Mouse (Mus musculus): Measurements from ENCODE around the gene Fto.

Gene Fto

DNA sequence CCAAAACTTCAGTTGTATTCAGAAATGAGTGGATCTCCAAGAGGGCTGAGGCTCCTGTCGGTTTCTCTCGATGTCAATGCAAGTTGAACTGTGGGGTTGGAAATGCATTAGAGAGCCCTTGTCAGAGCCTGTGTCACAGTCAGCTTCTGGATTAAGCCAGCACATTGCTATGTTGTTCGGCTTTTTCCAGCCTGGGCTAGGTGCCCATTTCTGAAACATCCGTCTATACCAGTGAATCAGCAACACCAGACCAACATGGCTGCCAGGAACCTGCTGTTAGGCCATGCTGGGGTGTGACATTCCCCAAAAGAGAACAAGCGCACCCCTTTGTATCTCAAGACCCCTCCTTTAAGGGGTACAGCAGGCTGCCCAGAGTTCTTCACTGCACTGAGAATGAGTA, 293.8 kb downstream of the Fto start:
- in situ Hi-C loops (cut with MboI; ENCODE audit: low pct_unique_long_range_greater_than_20kb in 1 of 2, low sequenced_read_pairs in 2 of 2, unreplicated experiment in 1 of 2) = no loop called here

DNA sequence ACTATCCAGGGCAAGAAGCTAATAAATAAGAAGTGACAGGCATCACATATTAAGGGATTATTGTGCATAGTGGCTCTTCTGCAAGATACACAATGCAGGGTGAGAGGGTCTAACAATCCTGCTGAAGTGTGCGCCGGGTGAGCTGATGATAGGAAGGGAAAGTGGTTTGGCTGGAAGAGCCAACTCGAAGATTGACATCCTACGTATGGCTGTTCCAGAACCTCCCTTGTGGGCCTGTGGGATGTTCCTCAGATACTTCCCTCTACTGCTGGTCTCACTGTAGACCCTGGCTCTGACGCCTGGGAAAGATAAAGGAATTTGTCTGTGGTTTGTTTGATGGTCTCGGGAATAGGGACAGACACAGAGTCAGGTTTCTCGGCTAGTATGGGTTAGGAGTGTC, 297.9 kb downstream of the Fto start:
- in situ Hi-C loops (cut with MboI; ENCODE audit: low pct_unique_long_range_greater_than_20kb in 1 of 2, low sequenced_read_pairs in 2 of 2, unreplicated experiment in 1 of 2) = no loop called here

DNA sequence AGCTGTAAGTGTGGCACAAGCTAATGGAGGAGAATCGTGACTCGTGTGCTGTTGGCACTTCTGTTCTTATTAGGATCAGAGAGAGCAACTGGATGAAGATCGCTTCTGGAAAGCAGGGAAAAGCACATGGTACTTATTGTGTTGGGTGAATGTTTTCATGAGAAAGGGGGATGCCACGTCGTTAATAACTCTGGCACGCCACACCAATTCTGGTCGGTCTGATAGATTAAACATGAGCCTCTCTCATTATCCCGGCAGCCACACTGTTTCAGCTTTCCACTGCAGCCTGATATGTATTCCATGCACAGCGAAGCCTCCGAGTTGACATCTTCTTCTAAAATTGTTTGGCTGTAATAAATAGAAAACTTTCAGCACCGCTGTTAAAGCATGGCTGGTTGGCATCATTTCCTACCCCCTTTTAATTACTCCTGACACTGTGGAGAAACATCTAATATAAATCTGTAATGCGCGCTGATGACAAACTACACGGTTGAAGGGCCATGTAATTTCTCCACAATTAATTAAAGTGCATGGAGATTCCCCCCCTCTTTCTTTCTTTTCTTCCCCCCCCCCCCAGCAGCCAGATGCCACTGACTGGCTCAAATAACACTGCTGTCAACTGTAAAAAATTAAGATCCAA, 298.5 kb downstream of the Fto start:
- in situ Hi-C loops (cut with MboI; ENCODE audit: low pct_unique_long_range_greater_than_20kb in 1 of 2, low sequenced_read_pairs in 2 of 2, unreplicated experiment in 1 of 2) = no loop called here

DNA sequence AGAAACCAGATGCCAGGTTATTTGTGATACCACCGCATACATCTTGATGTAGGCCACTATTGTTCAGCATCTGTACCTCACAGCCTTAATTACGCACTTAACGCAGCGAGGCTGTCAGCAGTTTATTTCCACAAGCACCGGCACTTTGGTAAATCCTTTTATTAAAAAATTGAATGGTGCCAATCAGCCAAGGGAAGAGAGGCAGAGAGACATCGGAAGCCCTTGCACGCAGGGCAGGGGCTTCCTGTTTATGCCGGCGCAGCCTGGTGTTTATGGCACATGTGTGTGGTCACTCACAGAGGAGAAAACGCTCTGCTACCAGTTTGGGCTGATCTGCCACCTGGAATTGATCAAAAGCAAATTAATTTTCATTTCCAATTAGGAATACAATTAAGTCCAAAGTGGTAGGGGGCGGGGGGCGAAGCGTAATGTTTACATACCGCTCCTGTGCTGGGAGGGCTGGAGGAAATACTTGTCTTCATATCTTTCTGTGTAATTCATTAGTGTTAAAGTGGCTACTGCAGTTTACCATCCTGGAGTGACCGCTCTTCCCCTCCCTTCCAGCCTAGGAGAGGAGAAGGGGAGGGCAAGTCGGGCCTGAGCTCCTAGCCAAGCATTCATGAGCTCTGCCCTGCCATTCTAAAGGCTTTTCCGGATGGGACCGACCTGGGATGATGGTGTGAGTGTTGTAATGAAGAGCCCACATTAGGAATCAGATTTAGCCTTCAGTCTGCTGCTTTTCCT, 299.2 kb downstream of the Fto start:
- in situ Hi-C loops (cut with MboI; ENCODE audit: low pct_unique_long_range_greater_than_20kb in 1 of 2, low sequenced_read_pairs in 2 of 2, unreplicated experiment in 1 of 2) = no loop called here

DNA sequence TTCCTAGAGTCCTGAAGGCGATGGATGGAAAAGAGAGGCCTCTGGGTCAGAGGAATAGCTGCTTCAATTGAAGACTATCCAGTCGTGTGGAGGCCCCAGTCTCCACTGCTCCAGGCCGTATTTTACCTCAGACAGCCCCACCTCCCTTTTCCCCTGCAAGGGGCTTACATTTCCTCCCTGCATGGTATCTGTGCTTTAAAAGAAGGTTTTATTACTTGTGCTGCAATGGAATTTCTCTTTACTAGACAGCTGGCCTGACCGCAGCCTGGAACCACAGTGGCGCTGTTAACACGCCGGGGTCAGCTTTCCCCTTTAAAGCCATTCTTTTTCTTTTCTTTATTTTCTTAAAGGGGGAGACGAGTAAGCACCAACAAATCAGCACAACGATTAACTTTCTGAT, 300.3 kb downstream of the Fto start:
- in situ Hi-C loops (cut with MboI; ENCODE audit: low pct_unique_long_range_greater_than_20kb in 1 of 2, low sequenced_read_pairs in 2 of 2, unreplicated experiment in 1 of 2) = no loop called here

DNA sequence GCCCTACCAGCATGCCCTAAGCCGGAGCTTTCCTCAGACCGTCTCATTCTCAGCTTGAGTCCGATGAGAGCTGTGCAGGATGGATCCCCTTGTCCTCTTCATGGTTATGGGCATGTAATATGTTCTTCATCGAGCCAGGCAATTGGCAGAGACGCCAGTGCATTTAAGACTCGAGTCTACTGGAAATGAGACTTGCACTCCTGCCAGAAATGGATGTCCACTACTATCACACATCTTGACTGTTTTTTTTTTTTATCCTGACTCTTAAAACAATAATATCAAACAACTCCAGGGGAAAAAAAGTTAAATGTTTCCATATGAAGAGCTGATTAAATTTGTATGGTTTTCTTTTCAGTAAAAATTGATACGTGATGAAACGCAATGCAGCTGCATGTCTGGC, 301.9 kb downstream of the Fto start:
- in situ Hi-C loops (cut with MboI; ENCODE audit: low pct_unique_long_range_greater_than_20kb in 1 of 2, low sequenced_read_pairs in 2 of 2, unreplicated experiment in 1 of 2) = no loop called here

DNA sequence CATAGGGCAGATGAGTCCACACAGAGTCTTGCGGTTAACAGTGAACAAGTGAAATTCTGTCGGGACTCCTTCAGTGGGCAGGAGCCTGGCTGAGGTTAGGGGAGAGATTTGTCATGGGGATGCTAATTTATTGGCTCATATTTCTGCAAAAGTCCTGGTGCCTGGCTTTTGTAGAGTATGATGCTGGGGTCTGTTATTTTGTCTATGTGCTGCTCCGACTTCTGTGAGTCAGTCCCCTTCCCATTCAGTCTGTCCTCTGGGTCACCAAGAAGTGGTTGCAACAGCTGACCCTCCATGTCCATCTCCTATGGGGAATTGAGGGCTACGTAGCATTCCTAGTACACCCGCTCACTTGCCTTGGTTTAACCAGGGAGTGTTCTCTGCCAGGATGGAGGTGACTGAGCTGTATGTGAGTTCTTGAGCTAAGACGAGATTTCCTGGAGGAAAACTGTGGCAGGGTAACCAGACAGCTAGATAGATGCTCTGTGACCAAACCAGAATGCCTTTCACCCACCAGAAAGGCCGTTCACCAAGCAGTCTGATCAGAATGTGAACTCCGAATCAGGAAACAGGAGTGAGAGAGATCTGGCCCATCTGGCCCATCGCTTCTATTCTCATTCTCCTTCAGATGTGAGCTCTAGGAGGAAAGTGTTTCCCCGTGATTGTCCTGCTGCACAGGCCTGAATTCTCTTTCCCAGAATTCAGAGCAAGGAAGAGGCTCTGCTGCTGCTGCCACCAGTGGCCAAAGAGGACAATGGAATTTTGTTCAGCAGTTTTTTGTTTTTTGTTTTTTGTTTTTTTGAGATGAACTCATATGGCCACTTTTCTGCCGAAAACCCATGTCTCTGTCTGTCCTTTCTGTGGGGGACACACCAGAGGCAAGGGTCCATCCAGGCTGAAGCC, 302.7 kb downstream of the Fto start:
- in situ Hi-C loops (cut with MboI; ENCODE audit: low pct_unique_long_range_greater_than_20kb in 1 of 2, low sequenced_read_pairs in 2 of 2, unreplicated experiment in 1 of 2) = no loop called here

DNA sequence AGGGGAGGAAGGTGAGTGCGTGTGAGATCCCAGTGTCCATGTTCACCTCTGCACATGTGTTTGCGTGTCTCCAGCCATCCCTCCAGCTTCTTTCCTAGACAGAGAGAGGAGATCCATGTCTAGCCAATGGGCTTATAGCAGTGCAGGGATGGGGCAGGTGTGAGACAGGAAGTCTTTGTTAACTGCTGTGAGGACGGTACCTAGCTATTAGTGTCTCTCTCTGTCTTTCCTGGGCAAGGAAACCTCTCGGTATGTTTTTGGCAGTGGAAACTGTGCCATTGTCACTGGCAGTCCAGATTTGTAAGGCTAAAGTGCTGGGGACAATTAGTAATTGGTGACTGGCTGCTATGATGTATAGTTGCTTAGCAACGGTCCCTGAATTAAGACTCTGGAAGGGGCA, 304.4 kb downstream of the Fto start:
- in situ Hi-C loops (cut with MboI; ENCODE audit: low pct_unique_long_range_greater_than_20kb in 1 of 2, low sequenced_read_pairs in 2 of 2, unreplicated experiment in 1 of 2) = no loop called here

DNA sequence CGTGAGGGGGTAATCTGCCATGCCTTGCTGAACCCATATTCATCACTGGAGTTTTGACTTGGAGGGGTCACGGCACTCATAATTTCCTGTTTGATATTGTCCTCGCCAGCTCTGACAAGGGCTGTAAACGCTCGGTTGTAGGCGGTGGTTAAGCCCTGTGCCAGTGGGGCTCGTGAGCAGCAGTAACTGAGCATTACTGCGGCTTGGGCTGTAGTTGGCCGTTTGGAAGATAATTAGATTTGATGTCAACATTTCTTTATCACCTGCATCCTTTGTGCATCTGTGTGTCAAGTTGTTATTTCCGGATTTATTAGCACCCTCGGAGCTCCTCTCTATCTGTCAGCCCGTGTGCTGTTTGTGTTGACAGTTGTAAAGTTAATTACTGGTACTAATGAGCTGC, 309.4 kb downstream of the Fto start:
- in situ Hi-C loops (cut with MboI; ENCODE audit: low pct_unique_long_range_greater_than_20kb in 1 of 2, low sequenced_read_pairs in 2 of 2, unreplicated experiment in 1 of 2) = no loop called here

DNA sequence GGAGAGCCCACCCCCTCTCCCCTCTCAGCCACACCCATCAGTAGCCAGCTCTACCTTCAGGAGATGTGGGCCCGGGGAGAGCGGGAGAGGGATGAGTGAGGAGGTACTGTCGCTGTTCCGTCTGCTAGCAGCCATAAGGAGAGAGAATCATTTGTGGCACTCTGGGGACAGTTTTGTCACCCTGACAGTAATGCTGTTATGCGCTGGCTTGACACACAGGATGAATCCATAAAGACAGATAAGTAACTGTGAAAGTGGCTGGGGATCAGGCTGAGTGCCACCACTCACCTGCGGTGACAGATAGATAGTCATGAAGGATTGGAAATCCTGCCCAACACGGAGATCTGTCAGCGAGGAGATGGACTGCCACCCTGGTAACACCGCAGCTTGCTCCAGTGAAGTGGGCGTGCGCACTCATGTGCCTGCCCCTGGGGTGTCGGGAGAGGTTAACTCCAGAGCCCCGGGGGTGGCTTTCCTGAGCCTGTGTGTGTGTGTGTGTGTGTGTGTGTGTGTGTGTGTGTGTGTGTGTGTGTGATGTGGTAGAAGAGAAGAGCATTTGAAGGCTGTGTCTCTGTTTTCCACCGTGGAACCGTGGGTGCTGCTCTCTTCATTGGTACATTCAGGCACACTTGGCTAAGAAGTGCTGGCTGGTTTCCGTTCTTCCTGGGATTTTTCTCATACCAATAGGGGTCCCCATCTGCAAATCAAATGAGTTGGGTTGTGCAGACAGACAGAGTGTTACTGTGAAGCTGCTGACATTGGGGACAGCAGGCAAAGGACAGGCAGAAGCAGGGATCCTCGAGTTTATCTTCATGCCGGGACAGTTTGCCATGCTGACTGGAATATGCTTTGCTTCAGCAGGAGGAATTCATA, 312.6 kb downstream of the Fto start:
- in situ Hi-C loops (cut with MboI; ENCODE audit: low pct_unique_long_range_greater_than_20kb in 1 of 2, low sequenced_read_pairs in 2 of 2, unreplicated experiment in 1 of 2) = no loop called here

DNA sequence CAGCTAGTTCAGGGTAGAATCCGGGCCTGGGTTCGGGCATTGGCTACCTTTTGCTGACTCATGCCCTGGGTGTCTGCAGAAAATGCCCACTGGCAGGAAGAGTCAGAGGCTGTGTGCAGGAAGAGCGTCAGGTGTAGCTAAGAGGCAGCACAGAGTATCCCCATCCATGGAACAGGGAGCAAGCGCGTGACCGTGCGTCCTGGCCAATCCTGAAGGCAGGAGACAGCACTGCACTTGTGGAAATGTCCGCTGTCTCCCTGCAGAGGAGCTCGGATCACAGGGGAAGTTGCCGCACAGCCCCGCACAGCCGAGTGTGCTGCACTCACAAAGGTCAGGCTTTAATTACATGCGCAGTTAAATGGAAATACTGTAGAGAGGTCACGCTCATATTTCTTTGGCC, 316.3 kb downstream of the Fto start:
- in situ Hi-C loops (cut with MboI; ENCODE audit: low pct_unique_long_range_greater_than_20kb in 1 of 2, low sequenced_read_pairs in 2 of 2, unreplicated experiment in 1 of 2) = no loop called here

DNA sequence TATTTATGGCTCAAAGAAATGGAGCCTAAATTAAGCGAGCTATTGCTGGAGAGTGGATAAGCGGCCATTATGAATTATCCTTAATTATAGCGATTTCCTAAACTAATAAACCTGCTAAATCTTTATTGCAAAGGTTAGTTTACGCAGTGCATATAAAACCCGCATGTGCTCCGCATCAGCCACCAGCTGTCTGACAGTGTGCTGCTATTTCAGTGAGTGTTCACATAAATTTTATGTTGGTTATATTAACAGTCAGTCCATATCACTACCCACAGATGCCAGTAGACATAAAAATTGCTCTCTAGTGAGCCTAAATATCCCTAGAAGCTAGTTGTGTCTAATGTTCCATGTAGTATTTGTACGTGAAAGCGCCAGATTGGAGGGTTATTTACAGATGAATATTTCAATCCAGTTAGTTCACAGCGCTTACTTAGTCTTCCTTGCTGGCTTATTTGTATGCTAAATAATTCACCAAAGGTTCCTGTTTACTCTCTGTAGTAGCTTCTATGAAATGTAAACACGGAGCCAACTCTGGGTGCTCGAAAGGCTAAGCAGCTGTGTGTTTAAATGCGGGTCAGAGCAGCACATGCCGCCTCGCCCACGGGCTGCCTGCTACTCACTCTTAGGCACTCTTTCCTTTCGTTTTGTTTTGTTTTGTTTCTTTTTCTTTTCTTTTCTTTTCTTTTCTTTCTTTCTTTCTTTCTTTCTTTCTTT, 317.2 kb downstream of the Fto start:
- in situ Hi-C loops (cut with MboI; ENCODE audit: low pct_unique_long_range_greater_than_20kb in 1 of 2, low sequenced_read_pairs in 2 of 2, unreplicated experiment in 1 of 2) = no loop called here

DNA sequence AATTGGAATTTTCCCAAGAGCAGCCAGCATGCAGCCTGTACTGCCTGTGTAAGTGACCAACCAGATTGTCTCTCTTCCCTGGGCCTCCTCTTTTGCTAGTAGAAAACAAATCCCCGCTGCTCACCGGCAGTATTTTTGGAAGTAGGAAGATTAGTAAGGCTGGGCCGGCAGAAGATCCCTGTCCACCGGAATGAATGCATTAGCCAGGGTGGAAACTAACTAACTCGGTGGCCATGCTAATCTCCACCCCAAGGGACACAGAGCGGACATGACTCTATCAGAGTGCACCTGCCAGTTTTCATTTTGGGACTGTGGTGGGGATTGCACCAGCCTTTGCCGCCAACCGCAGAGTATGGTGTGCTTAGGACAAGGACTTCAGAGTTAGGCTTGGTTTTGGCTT, 319.1 kb downstream of the Fto start:
- in situ Hi-C loops (cut with MboI; ENCODE audit: low pct_unique_long_range_greater_than_20kb in 1 of 2, low sequenced_read_pairs in 2 of 2, unreplicated experiment in 1 of 2) = no loop called here

DNA sequence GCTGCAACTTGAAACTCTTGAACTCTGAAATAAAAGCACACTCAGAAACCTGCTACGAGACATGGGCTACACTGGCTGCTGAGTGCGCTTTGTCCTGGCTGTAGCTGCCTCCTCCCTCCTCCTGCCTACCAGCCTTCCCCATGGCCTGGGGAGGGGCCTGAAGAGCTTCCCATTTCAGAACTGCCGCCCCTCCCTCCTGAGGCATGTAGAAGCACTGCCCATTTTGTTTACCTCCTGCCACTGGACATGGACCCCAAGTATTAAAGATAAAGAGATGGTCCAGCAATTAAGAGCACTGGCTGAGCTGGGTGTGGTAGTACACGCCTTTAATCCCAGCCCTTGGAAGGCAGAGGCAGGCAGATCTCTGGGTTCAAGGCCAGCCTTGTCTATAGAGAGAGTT, 322.1 kb downstream of the Fto start:
- in situ Hi-C loops (cut with MboI; ENCODE audit: low pct_unique_long_range_greater_than_20kb in 1 of 2, low sequenced_read_pairs in 2 of 2, unreplicated experiment in 1 of 2) = no loop called here

DNA sequence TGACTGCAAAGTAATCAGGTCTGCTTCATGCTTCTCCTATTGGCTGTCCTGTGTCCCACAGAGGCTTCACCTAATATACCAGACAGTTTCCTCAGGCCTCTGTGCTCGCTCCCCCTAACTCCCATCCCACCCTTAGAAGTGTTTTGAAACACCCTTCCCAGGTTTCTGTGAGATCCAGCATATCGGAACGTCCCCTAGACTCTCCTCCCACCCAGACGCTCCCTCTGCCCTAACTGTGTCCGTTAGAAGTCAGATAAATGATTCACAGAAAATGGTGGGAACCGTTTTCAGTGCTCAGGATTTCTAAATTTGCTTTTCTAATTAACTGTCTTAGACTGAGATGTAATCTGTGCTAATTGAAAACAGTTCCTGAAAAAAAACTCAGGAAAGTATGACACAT, 323.6 kb downstream of the Fto start:
- in situ Hi-C loops (cut with MboI; ENCODE audit: low pct_unique_long_range_greater_than_20kb in 1 of 2, low sequenced_read_pairs in 2 of 2, unreplicated experiment in 1 of 2) = no loop called here

DNA sequence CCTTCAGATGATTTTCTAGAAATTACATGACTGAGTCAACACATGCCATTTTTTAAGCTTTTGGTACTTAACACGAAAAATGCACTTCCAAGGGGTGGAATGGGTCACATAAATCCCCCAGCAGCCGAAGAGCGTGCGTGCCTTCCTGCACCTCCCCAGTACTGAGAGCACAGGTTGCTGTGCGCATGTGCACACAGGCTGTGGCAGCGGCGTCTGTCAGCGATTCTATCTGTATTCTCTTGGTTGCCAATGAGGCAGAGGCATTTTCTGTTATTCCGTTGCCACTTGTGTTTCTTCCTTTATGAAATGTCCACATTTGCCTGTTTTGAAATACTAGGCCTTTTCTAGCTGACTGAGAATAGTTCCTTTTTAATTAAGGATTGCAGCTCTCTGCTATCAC, 324.4 kb downstream of the Fto start:
- in situ Hi-C loops (cut with MboI; ENCODE audit: low pct_unique_long_range_greater_than_20kb in 1 of 2, low sequenced_read_pairs in 2 of 2, unreplicated experiment in 1 of 2) = no loop called here

DNA sequence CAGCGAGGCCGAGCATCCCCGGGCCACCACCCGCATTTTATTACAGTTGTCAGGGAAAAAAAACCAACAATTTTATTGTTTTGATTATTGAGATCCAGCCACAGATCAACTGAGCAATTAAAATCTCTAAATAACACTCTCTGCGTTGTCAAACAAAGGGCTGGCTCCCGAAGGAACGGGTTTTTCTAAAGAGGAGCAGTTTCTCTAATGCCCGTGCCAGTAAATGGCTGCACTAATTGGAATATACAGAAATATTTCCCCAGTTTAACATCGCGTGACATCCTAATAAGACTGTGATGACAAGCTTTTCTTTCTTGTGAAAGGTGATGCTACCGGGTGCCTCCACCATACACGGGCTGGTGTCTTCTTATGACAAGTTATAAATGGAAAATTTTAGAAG, 324.9 kb downstream of the Fto start:
- in situ Hi-C loops (cut with MboI; ENCODE audit: low pct_unique_long_range_greater_than_20kb in 1 of 2, low sequenced_read_pairs in 2 of 2, unreplicated experiment in 1 of 2) = no loop called here

DNA sequence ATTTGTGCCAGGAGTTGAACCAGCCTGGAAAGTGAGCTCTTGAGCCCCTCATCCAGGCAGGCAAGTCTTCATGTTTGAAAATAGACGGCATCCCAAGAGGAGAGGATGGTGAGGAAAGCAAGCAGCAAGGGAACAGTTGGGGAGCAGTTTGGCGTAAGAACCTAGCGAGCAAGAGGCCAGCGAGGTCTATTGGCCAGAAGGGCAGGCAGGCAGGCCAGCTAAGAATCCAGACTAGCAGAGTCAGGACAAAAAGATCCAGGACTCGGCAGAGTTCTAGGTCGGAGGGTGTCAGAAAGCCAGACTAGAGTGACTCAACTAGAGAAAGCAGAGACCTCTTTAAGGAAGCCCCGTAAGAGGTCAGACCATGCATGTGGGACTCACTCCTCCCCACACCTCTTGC, 327.1 kb downstream of the Fto start:
- in situ Hi-C loops (cut with MboI; ENCODE audit: low pct_unique_long_range_greater_than_20kb in 1 of 2, low sequenced_read_pairs in 2 of 2, unreplicated experiment in 1 of 2) = no loop called here
